ENCODE assay signal across 22 mouse cellular contexts in the genomic region with DNA sequence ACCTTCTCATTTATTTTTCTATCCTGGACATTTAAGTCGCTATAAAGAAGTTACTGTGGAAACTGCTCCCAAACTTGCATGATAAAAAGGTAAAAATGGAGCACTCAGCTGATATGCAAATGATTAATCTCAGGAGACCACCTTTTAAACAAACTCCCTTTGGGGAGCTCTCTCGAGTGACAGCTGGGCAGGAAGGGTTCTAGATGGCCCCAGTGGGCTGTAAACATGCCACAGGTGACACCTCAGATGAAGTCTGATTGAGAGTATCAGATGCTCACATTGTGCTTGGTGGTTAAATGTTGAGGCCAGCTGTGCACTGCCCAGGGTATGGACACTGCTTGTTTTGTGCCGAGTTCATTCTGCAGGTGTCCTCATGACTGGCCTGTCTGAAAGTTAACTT.
"Had no signal": no experiment of that assay in that cellular context is flagged by ENCODE, and none has a peak within 500 bp of the region (broad histone marks: within the 10 kb centered on the region; RNA-seq: fewer than 3 reads in every experiment).

No protein-coding gene starts in this region.

- H3K27me3 ChIP-seq: kidney, embryonic 15.5 days; limb, embryonic 12.5 days; liver, embryonic 15.5 days had no signal

- H3K4me2 ChIP-seq: kidney, embryonic 15.5 days; limb, embryonic 12.5 days; limb, embryonic 15.5 days; liver, embryonic 11.5 days; liver, embryonic 15.5 days; midbrain, embryonic 11.5 days had no signal

- H3K27ac ChIP-seq: kidney, embryonic 15.5 days; left cerebral cortex, adult 2 months; limb, embryonic 12.5 days; limb, embryonic 15.5 days; liver, embryonic 15.5 days; macrophage; stomach, postnatal 0 days had no signal

- H3K9me3 ChIP-seq: kidney, embryonic 15.5 days; limb, embryonic 12.5 days; limb, embryonic 15.5 days; liver, embryonic 15.5 days had no signal

- H3K9ac ChIP-seq: kidney, embryonic 15.5 days; limb, embryonic 12.5 days; limb, embryonic 15.5 days; liver, embryonic 15.5 days had no signal

- H3K4me3 ChIP-seq: kidney, embryonic 15.5 days; left cerebral cortex, adult 2 months; limb, embryonic 12.5 days; limb, embryonic 15.5 days; liver, embryonic 15.5 days had no signal

- H3K36me3 ChIP-seq: limb, embryonic 15.5 days had no signal

- DNase-seq: kidney, adult 11 months; kidney, adult 8-10 months; kidney, postnatal 10 days; kidney, postnatal 36 days; layer of hippocampus, postnatal 36 days; left cerebral cortex, postnatal 4 days; lung, adult 2 months; midbrain, embryonic 14.5 days; right cerebral cortex, adult 18-20 months; right cerebral cortex, postnatal 14 days; right cerebral cortex, postnatal 4 days; thymus, adult 2 months; thymus, postnatal 25 days had no signal
